Mouse (Mus musculus) layer of hippocampus, adult 2 months (tissue): Measurements from ENCODE around the gene Rnaseh2b. TPM values are rescaled to one million over a fixed set of nuclear protein-coding genes. Genes with fewer than 3 reads are reported as not detected.

ENCODE experiments used
- DNase-seq, 2 experiments: peaks; one replicate each; pipeline ENCODE4 v3.0.0; 2022; ENCODE audit warnings: low spot score in 2 of 2
- H3K27ac ChIP-seq: fragments of 200-600 bp; 2 replicates; pipeline ENCODE4 v1.8.1; 2022
- H3K4me3 ChIP-seq: fragments of 200-600 bp; 2 replicates; pipeline ENCODE4 v1.8.1; 2022; ENCODE audit warnings: mild to moderate bottlenecking
- CTCF ChIP-seq: fragments of 200-600 bp; conservative IDR thresholded peaks from 2 replicates; pipeline ENCODE4 v1.8.1; 2022; ENCODE audit warnings: antibody characterized with exemption, mild to moderate bottlenecking, moderate library complexity
- total RNA-seq, 2 experiments: library from RNA; stranded (reverse); gene quantifications; 2 replicates each; pipeline ENCODE4 v1.2.3; 2021

Gene Rnaseh2b
- total RNA-seq, 2 experiments from 2014 or later = 8.5 to 10.7 TPM

DNA sequence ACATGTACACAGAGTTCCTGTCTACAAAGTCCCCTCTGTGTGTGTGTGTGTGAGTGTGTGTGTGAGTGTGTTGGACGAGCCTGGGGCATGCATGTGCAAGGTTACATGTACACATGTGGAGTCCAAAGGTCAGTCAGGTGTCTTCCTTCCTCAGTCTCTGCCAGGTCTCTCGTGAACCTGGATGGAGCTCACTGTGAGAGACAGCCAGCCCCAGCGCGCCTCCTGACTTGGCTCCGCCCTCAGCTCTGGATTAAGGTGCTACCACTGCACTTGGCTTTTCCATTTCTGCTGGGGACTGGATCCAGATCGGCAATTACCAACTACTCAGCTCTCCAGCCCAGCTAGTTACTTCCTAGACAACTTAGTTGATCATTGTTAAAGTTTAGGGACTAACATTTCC lies 36.2 kb downstream of the Rnaseh2b start:
- Histone ChIP-seq H3K27ac (no peak overlapping the region), H3K4me3 (no peak overlapping the region)
- DNase-seq = no peak
- TF ChIP-seq CTCF = no peak

DNA sequence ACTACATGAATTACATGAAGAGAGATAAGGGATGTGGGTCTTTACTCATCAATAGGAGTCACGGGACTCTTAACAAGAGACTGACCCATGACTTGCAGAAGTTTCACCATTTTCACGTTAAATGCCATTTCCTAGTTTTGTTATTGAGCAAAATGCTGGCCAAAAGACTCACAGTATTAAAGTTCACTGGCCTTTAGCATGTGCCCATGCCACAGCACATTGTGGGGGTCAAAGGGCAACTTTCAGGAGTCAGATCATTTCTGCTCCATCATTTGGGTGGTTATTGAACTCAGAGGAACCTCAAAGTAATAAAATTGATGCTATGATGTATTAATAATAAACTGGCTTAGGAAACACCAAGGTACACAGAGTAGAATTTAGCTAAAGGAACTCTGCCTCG lies 37.2 kb downstream of the Rnaseh2b start:
- Histone ChIP-seq H3K27ac (no peak overlapping the region), H3K4me3 (no peak overlapping the region)
- TF ChIP-seq CTCF = no peak
- DNase-seq = no peak

DNA sequence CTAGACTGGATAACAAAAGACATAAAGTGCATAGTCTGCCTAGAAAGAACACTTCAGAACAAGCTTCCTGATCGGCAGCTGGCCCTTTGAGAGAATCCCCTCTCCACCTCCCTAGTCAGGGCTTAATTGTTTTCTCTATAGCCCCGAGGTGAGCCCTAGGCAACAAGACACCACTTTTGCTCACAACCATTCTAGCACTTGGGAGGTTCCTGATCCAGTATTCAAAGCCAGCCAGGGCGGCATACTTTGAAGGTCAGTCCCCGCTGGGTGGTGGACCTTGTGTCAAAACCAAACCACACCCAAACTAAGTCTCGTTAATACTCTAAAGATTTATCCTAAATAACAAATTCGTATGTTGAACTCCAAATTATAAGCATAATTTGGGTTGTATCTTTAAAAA lies 39.1 kb downstream of the Rnaseh2b start:
- no peak for DNase-seq
- H3K27ac ChIP-seq = no peak overlapping the region
- TF ChIP-seq CTCF = no peak
- peak overlapping the region; percentile 79 for H3K4me3 ChIP-seq

DNA sequence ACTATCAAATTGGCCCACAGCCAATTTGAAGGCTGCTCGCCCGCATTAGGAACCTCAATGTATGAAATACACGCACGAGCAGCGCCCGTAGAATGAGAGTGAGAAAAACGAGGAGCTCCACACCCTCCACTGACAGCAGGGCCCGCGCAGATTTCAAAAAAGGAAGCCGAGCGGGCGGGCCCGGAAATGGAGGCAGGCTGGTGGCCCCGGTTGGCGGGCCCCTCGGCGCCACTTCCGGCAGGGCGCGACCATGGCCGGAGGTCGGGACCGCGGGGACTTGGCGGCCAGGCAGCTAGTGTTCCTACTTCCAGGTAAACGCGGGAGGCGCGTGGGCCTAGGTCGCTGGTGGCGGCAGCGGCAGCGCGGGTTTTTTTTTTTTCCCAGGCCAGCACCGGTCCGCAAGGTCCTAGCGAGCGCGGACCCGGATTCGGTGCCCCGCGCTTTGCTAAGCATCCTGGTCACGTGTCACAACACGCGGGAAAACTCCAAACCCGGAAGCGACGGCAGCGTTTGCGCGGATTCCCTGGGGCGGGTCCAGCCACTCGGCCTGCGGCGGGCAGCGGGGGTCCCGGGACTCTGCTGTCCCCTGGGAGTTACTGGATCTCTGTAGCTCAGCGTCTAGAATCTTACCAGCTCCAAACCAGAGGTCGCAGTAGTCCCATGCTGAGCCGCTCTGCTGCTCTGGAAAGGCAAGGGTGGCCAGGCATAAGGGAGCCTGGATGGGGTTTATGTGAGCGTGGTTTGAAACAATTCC lies 39.7 kb downstream of the Rnaseh2b start:
- peak; percentile 29; the same call in 1 of the 2 replicates for TF ChIP-seq CTCF
- peak; percentile 72 to 92 for DNase-seq
- Histone ChIP-seq H3K27ac (peak overlapping the region; percentile 98), H3K4me3 (peak overlapping the region; percentile 79)

DNA sequence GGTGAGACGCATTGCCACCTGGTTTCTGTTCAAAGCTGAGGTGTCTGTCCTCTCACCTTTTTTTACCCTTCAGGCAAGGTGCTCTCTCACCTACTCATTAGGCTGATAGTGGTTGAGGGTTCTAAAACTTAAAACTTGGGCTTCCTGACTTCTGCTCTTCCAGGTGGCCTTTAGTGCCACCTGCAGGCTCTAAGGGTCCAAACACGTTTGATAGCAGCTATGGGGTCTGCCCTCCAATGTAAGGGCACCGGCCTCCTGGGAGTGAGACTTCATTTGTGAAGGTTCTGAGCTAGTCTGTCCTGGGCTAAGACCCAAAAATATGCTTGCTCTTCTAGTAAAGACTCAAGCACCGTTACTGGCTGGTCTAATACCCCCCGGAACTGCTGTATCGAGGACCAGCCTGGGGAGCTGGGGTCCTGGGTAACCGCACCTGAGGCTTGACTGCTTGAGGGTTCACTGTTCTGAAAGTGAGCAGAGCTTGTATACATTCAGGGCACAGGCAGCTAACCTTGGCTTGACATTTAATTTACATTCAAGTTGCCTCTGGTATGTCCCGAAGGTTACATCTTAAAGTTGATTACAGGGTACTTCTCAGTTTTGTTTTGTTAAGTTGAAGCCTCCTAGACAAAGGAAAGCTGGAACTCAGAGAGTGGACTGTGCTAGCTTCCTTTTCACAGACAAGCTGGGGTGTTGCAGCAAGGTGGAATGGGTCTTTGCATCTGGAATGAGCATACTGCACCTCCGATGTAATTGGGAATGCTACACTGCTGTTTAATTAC lies 41.7 kb downstream of the Rnaseh2b start:
- H3K4me3 ChIP-seq = no peak overlapping the region
- no peak for DNase-seq
- H3K27ac ChIP-seq = no peak overlapping the region
- TF ChIP-seq CTCF = peak; percentile 61

DNA sequence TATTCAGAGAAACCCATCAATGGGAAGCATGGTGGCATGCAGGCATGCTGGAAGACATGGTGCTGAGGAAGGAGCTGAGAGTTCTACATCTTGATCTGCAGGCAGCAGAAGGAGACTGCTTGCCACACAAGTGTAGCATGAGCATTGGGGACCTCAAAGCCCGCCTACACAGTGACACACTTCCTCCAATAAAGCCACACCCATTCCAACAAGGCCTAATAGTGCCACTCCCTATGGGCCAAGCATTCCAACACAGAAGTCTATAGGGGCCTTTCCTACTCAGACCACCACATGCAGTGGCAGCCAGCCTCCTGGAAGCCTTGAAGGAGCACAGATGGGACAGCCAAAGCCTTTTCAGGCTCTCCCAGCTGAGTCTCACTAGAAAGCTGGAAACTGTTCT lies 46.8 kb downstream of the Rnaseh2b start:
- Histone ChIP-seq H3K27ac (no peak overlapping the region), H3K4me3 (no peak overlapping the region)
- DNase-seq = no peak
- no peak for TF ChIP-seq CTCF

DNA sequence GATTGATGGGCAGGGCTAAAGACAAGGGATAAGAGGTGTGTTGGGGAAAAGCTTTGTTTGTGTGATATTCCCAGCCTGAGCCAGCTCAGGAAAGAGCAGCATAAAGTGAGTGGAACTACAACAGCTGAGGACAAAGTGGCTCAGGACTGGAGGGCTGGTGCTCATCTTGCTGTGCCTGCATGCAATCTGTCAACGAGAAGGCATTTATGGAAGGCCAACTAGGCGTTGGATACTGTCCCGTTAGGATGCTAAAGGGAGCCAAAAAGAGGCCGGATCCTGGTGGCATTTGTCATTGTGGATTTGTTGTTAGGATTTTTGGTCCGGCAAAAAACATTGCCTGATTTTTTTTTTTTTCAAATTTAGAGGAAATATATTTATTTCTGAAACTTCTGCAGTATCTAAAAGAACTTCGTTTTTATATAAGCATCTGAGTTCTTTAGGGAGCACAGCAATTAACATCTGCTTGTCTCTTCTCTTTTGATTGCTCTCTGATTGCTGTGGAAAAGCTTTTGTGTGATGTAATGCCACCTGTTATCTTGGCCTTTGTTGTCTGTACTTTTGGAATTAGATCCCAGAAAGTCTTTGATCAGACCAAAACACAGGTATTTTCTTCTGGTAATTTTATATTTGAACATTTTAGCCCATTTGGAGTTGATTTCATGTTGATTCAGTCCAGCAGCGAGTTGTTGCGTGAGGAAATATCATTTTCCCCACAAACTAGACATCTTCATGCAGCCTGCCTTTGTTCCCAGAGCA lies 49.7 kb downstream of the Rnaseh2b start:
- DNase-seq = no peak
- Histone ChIP-seq H3K27ac (peak overlapping the region; percentile 15; the same call in 1 of the 2 replicates), H3K4me3 (no peak overlapping the region; the same call in 1 of the 2 replicates)
- no peak for TF ChIP-seq CTCF

DNA sequence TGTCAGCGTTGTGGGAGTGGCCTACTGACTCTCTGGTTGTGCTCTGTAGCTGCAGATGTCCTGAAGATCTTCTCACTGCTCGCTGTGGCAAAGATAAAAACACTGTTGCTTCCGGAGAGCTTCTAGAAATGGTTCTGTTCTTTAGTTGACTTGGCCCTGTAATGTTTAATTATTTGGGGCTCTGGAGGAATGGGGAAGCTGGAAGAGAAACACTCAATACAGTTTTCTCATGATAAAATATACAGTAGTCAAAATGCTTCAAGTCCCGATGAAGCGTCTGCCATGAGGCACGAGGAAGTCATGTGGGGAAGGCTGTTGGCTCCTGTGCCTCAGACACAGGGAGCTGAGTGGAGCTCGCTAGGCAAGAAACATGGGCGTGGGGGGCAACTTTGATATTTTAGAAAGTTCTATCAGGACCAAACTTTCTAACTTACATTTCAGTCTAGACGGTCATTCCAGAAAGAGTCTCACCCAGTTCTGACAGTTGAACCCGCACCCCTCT lies 50.3 kb downstream of the Rnaseh2b start:
- Histone ChIP-seq H3K4me3 (no peak overlapping the region; the same call in 1 of the 2 replicates), H3K27ac (peak overlapping the region; percentile 15; the same call in 1 of the 2 replicates)
- DNase-seq = no peak
- TF ChIP-seq CTCF = no peak

DNA sequence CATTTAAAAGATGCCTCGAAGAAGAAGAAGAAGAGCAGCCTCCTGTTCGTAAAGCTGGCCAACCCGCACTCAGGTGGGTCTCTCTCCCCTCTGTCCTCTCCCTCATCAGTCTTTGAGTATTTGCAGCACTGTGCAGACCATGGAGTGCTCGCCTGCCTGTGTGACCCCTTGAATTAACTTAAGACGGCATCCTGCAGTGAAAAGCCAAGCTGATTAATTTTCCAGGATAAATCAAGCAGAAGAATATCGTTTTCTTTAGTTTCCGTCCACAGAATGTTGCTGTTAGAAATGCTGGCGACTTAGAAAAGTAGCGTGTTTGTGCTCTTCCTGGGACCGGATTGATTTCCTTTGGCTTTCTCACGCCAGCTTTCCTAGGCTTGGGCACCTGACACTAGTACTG lies 54.2 kb downstream of the Rnaseh2b start:
- DNase-seq = no peak
- H3K4me3 ChIP-seq = no peak overlapping the region
- no peak for TF ChIP-seq CTCF
- H3K27ac ChIP-seq = no peak overlapping the region

DNA sequence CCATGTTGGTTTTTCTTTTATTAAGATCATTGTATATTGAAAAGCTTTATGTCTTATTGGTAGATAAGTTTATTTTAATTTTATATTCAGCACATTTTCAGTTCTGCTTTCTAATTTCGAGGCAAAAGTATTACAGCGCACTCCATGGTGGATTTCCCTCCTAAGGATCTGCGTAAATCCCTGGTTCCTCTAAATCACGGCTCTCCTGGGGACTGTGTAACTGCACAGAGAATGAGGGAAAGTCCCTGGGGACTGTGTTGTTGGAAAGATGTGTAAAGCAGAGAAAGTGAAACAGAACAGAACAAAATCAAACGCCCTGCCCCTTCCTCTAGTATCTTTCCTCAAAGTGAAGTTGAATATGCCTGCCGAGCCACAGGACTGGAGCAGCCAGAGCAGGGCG lies 54.7 kb downstream of the Rnaseh2b start:
- peak overlapping the region; percentile 8; the same call in 1 of the 2 replicates for H3K4me3 ChIP-seq
- no peak overlapping the region for H3K27ac ChIP-seq
- no peak for DNase-seq
- TF ChIP-seq CTCF = no peak

DNA sequence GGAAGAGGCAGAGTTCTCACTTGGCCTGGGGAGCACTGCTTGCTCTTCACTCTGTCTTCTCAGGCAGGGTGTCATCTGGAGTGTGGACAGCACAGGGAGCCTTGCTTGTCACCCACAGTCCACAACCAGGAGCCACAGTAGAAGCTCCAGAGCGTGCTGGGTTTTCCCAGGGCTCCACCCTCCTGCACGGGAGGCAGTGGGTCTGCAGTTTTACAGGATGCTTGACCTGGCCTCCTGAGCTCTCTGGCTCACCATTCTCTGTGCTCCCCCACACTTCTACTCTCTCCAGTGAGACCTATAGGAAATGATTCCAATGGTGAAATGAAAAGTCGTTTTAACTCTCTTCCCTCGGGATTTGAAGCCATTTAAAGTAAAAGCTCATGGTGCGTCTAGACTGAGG lies 57.4 kb downstream of the Rnaseh2b start:
- TF ChIP-seq CTCF = no peak

DNA sequence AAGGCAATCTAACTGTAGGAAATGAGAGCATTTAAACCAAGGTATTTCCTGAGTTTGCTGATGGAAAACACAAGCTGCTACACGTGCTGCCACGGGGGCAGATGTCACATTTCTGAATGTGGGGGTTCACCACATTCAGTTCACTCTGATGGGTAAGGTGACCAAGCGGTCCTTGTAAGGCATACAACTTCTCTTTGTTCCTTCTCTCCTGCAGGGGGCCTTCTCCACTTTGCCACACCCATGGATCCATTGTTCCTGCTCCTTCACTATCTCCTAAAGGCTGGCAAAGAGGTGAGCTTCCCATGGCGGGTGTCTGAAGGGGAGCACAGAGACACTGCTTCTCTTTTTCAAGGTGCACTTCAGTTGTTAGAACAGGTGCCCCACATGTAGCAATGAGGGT lies 57.8 kb downstream of the Rnaseh2b start:
- Histone ChIP-seq H3K27ac (no peak overlapping the region), H3K4me3 (no peak overlapping the region)
- no peak for DNase-seq
- no peak for TF ChIP-seq CTCF

More for the DNA sequence above, 57.4 kb downstream of the Rnaseh2b start:
- Histone ChIP-seq H3K4me3 (no peak overlapping the region), H3K27ac (no peak overlapping the region)
- DNase-seq = no peak

DNA sequence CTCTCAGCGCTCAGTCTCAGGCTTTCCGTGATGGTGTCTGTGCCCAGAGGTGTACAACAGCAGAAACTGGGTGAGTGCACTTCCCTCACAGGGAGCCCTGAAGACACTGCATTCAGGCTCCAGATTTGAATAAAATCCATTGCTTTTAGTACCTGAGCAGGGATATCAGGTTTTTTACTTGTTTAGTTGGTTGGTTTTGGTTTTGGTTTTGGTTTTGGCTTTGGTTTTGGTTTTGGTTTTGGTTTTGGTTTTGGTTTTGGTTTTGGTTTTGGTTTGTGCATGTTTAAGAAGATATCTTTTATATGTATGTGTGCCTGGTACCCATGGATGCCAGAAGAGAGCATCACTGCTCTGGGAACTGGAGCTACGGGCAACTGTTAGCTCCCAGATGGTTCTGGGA lies 58.5 kb downstream of the Rnaseh2b start:
- H3K4me3 ChIP-seq = no peak overlapping the region
- DNase-seq = no peak
- H3K27ac ChIP-seq = no peak overlapping the region
- TF ChIP-seq CTCF = no peak
